Mouse (Mus musculus): ENCODE measurements at regions not wholly inside any gene's neighbourhood (a gene's known extent, or its start where the extent isn't known, plus 50 kb on each side); places are given as distances from the start of the nearest gene placed in this dataset.
"Not testable (repeated sequence)": the region's sequence is repeated elsewhere in the genome, so short reads cannot be mapped to it uniquely, and the experiment has no call there.

DNA sequence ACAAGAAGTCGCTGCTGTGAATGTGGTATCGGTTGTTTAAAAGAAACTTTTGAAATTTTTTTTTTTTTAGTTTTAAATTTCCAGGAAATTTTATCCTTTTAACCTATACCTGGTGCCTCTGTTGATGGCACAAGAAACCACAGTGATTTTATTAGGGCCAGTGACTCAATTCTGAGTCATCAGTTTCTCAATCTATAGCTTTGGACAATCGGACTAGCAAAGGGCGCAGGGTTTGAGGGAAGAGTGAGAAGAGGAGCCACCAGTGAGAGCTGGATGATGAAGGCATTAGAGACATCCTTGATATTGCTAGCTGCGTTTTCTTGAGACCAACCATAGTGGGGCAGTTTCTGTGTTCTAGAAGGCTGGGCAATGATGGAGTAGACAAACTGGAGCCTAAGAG is 55.4 kb upstream of the Il33 start:
- H3K9me3 ChIP-seq, result no peaks in the 10 kb centered on the region
- H3K9ac ChIP-seq, result no peak overlapping the region
- WGBS, result 86% methylated on average over 5 of the region's 5 CpGs
- no peak overlapping the region for H3K4me3 ChIP-seq
- ATAC-seq (ENCODE audit: low read depth), result no peak
- H3K27ac ChIP-seq (replicated peaks), result no peak overlapping the region
- H3K36me3 ChIP-seq, result no peaks in the 10 kb centered on the region
- H3K4me1 ChIP-seq (replicated peaks), result peaks cover 3% of the 10 kb centered on the region; the same call in 1 of the 2 replicates
- H3K4me2 ChIP-seq, result no peak overlapping the region
- H3K27me3 ChIP-seq, result no peaks in the 10 kb centered on the region

- H3K36me3 ChIP-seq; H3K9ac ChIP-seq; H3K27ac ChIP-seq (replicated peaks); H3K4me2 ChIP-seq; ATAC-seq (ENCODE audit: low read depth); H3K9me3 ChIP-seq; H3K27me3 ChIP-seq; H3K4me1 ChIP-seq (replicated peaks); H3K4me3 ChIP-seq: not testable (repeated sequence)
- 91% methylated on average over 1 of the region's 1 CpGs for WGBS
Measured at GRCm38 (mm10) chr19:29868681-29869080, 55.9 kb upstream of the Ranbp6 start.

- WGBS, result 62% methylated on average over 3 of the region's 3 CpGs
- Histone ChIP-seq H3K27me3 (no peaks in the 10 kb centered on the region), H3K4me1 (replicated peaks) (peaks cover 3% of the 10 kb centered on the region; the same call in 1 of the 2 replicates), H3K9me3 (no peaks in the 10 kb centered on the region), H3K27ac (replicated peaks) (no peak overlapping the region), H3K9ac (no peak overlapping the region), H3K36me3 (no peaks in the 10 kb centered on the region), H3K4me2 (no peak overlapping the region), H3K4me3 (no peak overlapping the region)
- no peak for ATAC-seq (ENCODE audit: low read depth)
Measured at GRCm38 (mm10) chr19:29866822-29867221, 54.0 kb upstream of the Ranbp6 start.

GRCm38 (mm10) chr19:29865142-29865541 is 52.4 kb upstream of the Ranbp6 start:
- ATAC-seq (ENCODE audit: low read depth), result no peak
- Histone ChIP-seq H3K27ac (replicated peaks) (no peak overlapping the region), H3K9me3 (no peaks in the 10 kb centered on the region), H3K4me3 (no peak overlapping the region), H3K9ac (no peak overlapping the region), H3K27me3 (no peaks in the 10 kb centered on the region), H3K36me3 (no peaks in the 10 kb centered on the region), H3K4me2 (no peak overlapping the region), H3K4me1 (replicated peaks) (peaks cover 3% of the 10 kb centered on the region; the same call in 1 of the 2 replicates)
- 78% methylated on average over 1 of the region's 1 CpGs for WGBS

DNA sequence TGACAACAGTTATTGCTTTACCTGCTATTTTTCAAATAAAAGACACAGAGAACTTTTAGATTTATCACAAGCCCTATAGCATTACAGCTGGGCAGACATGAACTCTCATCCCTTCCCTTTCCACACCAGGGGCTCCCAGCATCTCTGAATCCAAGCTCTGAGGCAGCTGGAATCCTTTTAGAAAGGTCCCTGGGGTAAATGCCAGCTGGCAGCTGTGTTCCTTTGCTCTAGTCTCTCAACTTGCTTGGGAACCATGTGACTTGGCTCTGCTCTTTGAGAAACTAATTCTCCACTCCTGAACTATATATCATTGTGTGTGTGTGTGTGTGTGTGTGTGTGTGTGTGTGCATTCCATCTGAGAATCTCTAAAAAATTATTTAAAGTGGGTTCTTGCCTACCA is 50.0 kb upstream of the Ranbp6 start:
- no peaks in the 10 kb centered on the region for H3K9me3 ChIP-seq
- no peak overlapping the region for H3K9ac ChIP-seq
- H3K27me3 ChIP-seq, result no peaks in the 10 kb centered on the region
- peak; percentile 40; the same call in 1 of the 2 replicates for ATAC-seq (ENCODE audit: low read depth)
- peaks cover 3% of the 10 kb centered on the region; the same call in 1 of the 2 replicates for H3K4me1 ChIP-seq (replicated peaks)
- no peak overlapping the region for H3K4me3 ChIP-seq
- no peak overlapping the region for H3K4me2 ChIP-seq
- no peaks in the 10 kb centered on the region for H3K36me3 ChIP-seq
- H3K27ac ChIP-seq (replicated peaks), result no peak overlapping the region

Data from neural tube, embryonic 13.5 days (tissue).